Mouse (Mus musculus): ENCODE measurements around the gene Txndc8.

- TF ChIP-seq CTCF (conservative IDR thresholded peaks at IDR 0.05 in 1 of 2, IDR thresholded peaks at IDR 0.05 in 1 of 2; ENCODE audit: low read depth in 2 of 2, low read length in 2 of 2): no peak
- no peak for TF ChIP-seq POLR2A (IDR thresholded peaks at IDR 0.05; ENCODE audit: low read depth, low read length)
Observed at GRCm38 (mm10) chr4:57947476-57947875, 61.4 kb downstream of the Txndc8 start.

Data from CH12.LX (cell line).